Mouse (Mus musculus): ENCODE measurements around the gene Pms2. TPM values are rescaled to one million over a fixed set of nuclear protein-coding genes. Genes with fewer than 3 reads are reported as not detected.

Gene Pms2
- total RNA-seq (2022) = 1 to 10 TPM; 3.8 to 6.3 (median 4.8) TPM

GRCm38 (mm10) chr5:143909417-143910400, at the start of gene Pms2, which contains the start of gene Aimp2:
Gene Pms2 (plus strand): TSS chr5:143909964.
Gene Aimp2 (minus strand): TSS chr5:143909847.
- DNase-seq (ENCODE audit: low spot score in 2 of 2) = peak; percentile 93 to 96

DNA sequence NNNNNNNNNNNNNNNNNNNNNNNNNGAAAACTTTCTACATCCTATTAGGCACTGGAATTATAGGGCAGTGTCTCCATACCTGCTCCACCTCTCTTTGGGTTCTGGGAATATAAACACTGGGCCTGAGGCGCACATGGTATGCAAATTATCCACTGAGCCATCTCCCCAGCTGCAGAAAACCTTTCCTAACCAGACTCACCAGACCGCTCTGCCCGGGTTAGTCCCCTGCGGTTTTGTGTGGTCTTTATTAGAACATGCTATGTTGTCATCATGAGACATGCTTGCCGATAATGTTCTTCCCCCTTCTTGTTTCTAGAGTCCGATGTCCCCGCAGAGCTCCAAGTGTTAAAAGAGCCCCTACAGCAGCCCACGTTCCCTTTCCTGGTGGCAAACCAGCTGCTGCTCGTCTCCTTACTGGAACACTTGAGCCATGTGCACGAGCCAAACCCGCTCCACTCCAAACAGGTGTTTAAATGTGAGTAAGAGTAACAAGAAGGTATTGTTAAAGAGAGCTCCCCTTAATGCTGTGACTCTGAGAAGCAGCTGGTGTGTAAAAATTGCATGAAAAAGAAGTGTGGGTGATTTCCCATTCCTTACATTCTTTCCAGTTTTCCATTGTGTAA, 38.1 kb upstream of the Pms2 start:
- DNase-seq (ENCODE audit: low spot score in 2 of 2) = no peak

GRCm38 (mm10) chr5:143874571-143874970, 35.2 kb upstream of the Pms2 start:
- no peak for DNase-seq (ENCODE audit: low spot score in 2 of 2)

DNA sequence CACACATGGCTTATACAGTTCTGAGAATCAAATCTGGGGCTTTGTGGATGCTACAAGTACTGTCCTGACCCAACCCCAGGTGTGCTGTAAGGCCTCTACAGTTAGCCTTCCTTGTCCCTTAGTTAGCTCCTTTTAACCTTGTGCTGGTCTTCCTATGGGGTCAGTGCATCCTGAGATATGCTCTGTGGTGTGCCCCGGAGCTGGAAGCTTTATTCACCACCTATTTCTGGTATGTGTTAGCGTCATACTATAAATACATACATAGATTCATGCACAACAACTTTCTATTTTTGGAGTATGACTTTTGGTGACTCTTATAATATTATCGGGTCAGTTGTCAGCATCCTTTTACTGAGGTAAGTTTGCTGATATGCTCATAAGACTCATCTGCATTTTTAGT, 24.5 kb upstream of the Pms2 start:
- DNase-seq (ENCODE audit: low spot score in 2 of 2) = no peak

GRCm38 (mm10) chr5:143890741-143891140, 19.0 kb upstream of the Pms2 start:
- DNase-seq (ENCODE audit: low spot score in 2 of 2) = no peak

DNA sequence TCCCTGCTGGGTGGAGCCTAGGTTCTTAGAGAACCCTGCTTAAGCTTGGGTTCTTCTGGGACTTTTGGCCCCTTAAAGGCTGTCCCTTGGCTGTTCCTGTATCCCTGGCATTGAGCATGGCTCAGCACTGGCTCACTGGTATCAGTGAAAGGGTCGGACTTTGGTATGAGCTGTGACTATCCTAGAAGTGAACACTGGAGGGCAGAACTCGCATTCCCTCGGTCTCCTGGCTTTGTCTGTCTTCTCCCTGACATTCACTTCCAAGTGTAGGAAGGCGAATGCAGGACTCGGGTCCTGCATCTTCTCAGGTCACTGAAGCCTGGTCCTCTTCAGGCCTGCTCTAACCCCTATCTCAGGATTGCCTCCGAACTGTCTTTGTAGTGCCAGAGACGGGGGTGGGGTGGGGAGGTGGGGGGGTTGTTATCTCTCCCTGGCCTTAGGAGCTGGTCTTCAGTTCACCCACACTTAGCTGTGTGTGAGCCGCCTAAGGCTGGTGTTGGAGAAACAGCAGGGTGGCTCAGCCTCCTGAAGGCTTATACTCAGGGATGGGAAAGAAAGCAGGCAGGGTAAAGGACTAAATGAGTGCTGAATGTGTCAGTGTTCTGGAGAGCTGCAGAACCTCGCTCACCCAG, 17.4 kb upstream of the Pms2 start:
- DNase-seq (ENCODE audit: low spot score in 2 of 2) = no peak

GRCm38 (mm10) chr5:143893396-143893795, 16.4 kb upstream of the Pms2 start:
- DNase-seq (ENCODE audit: low spot score in 2 of 2) = no peak

DNA sequence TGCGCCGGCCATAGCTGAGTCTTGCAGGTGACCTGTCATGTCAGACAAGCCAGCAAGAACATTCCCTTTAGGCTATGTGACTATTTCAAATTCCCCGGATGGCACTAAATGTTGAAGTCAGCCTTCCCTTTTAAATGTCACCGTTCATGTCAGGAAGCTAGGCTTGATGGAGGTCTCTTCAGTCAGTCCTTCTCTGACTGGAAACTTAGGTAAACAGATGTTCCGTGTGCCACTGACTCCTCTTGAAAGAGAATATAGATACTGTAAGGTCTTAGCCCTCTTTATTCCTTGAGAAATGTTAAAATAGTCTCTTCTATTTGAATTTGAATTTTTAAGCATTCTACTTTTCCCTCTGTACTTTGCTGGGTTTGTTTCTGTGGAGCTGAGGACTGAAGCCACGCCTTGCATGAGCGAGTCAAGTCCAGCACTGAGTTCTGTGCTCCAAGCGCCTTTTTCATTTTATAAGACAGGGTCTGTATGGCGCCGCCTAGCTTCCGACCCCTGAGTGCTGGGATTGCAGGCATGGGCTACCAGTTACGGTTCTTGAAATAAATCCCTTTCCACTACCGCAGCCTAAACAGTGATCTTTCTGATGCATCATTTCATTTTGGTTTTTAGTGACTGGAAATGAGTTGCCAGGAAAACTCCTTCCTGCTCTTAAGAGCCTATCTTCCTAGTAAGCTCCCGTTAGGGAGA, 12.0 kb upstream of the Pms2 start, which contains the start of gene Ankrd61:
Ankrd61 (minus strand) TSS at position 51 of the 696 bp plus-strand sequence.
- no peak for DNase-seq (ENCODE audit: low spot score in 2 of 2)

- peak; percentile 80 to 87 for DNase-seq (ENCODE audit: low spot score in 2 of 2)
Measured at GRCm38 (mm10) chr5:143902111-143902510, 7.7 kb upstream of the Pms2 start.

GRCm38 (mm10) chr5:143903813-143904212, 6.0 kb upstream of the Pms2 start:
- DNase-seq (ENCODE audit: low spot score in 2 of 2) = no peak

DNA sequence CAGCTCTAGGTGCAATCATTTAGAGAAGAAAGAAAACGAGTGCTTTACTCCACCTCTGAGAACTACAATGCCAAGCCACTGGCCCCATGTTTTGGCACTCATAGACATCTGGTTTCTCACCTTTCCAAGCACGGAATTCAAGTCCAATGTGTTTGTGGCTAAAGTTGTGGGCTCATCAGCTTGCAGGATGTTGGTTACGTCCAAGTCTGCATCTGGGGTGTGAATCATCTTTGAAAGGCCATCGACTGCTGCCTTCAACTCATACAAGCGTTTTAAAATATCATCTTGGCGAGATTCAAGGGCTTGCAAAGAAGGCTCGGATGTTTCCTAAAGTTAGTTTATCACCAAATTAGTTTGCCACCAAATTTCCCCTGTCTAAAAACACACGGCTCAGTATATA, 3.3 kb upstream of the Pms2 start:
- no peak for DNase-seq (ENCODE audit: low spot score in 2 of 2)

DNA sequence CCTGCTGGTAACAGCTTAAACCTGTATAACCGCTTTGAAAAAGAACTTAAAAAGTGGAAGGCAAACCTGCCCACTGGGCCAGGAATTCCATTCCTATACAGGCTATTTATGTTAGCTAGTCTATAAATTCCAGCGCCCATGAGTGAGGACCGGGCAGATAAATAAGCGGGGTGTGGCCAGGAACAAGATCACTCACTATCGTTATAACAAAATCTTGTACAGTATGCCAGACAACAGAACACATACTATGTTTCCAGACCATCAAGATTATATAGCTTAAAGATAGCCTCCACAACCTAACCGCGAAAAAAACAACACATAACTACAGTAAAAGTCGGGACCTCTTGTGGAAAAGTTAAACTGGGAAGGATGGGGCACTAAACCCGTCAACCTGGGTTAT, 838 bp upstream of the Pms2 start:
- no peak for DNase-seq (ENCODE audit: low spot score in 2 of 2)

DNA sequence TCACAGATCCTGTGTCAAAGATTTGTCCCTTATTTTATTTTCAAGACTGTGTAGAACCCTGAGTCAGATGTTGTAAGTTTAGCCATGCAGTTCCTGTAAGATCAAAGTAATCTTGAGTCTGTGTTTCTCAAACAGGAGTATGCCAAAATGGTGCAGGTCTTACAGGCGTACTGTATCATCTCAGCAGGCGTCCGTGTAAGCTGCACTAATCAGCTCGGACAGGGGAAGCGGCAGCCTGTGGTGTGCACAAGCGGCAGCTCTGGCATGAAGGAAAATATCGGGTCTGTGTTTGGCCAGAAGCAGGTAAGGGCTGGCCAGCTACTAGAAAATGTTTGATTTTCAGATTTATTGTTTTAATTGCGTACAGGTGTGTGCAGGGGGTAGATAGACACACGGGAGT, 6.5 kb downstream of the Pms2 start:
- no peak for DNase-seq (ENCODE audit: low spot score in 2 of 2)

DNA sequence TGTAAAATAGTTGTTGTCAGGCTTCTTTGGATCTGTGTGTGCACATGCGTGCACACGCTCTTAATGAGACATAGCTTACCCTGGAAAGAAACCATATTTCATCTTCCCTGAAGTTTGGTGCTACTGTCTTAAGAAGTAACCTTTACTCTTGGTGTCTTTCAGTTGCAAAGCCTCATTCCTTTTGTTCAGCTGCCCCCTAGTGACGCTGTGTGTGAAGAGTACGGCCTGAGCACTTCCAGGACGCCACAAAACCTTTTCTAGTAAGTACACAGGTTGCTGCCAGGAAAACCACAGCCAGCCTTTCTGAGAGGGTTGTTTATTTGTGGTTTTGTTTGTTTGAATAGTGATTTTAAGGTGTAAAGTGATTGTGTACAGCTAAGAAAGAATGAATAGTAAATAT, 7.7 kb downstream of the Pms2 start:
- DNase-seq (ENCODE audit: low spot score in 2 of 2) = peak; percentile 23 to 46

DNA sequence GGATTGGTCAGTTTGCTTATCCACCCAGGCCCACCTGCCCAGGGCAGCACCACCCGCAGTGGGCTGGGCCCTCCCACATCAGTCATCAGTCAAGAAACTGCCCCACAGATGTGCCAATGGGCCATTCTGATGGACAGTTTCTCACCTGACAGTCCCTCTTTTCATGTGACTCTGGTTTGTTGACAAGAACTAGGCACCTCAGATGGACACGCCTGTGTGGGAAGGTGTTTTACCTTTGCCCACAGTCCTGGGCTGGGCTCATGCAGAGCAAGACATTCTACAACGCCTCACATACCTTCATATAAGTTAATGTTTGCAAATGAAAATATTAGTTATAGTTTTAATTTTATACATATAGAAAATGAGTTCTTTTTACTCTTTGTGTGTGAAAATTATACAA, 8.4 kb downstream of the Pms2 start:
- DNase-seq (ENCODE audit: low spot score in 2 of 2) = no peak

DNA sequence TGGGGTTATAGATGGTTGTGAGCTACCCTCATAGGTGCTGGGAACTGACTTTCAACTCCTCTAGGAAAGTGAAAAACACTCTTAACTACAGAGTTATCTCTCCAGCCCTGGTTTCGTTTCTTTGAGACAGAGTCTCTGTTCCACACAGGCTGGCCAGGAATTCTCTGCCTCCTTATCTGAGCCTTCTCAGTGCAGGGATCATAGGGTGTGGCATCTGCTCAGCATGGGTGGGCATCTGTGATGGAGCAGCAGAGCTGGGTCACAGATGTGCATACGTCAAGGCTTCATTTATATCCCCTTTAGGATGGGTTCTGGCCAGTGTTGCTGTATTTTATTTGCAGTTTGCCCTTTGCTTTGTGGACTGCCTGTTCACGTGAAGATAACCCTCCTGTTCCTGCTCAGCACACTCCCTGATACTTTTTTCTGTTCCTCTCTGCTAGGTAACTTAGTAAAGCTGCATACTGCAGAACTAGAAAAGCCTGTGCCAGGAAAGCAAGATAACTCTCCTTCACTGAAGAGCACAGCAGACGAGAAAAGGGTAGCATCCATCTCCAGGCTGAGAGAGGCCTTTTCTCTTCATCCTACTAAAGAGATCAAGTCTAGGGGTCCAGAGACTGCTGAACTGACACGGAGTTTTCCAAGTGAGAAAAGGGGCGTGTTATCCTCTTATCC, 15.2 kb downstream of the Pms2 start:
- DNase-seq (ENCODE audit: low spot score in 2 of 2) = no peak

GRCm38 (mm10) chr5:143927875-143928274, 18.1 kb downstream of the Pms2 start, which contains the start of gene Gm42421:
Gene Gm42421 (plus strand): TSS chr5:143928175.
- DNase-seq (ENCODE audit: low spot score in 2 of 2) = no peak

DNA sequence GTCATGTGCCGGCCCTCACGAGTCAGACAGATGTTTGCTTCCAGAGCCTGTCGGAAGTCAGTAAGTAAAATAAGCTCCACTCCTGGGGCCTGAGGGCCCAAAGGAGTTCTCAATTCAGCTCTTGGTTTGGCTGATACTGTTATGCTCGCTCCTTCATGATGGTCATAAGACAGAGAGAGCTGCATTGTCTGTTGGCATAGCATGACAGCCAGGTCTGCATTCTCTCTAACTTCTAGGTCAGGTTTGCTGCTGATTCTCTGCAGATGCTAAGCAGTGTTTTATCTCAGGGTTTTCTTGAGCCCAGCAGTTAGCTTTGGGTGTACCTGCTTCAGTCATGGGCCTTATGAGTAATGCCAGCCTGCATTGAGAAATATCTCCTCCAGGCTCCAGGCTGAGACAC, 19.5 kb downstream of the Pms2 start:
- no peak for DNase-seq (ENCODE audit: low spot score in 2 of 2)

DNA sequence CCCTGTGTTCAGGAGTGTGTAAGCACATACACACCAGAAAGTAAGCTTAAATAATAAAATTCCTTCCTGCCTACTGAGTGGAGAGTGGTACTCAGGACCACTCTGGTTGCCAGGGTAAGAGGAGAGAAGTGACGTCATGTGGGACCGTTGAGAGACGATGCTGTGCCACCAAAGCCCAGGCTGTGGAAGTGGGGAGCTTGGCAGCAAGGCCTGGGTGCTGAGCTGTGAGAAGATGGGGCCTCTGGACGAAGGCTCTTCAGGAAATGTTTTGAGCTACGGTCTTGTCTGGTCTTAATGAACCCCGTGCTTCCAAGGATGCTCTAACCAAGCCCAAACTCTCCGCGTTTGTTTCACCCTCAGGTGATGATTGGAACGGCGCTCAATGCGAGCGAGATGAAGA, 20.9 kb downstream of the Pms2 start:
- DNase-seq (ENCODE audit: low spot score in 2 of 2) = no peak

DNA sequence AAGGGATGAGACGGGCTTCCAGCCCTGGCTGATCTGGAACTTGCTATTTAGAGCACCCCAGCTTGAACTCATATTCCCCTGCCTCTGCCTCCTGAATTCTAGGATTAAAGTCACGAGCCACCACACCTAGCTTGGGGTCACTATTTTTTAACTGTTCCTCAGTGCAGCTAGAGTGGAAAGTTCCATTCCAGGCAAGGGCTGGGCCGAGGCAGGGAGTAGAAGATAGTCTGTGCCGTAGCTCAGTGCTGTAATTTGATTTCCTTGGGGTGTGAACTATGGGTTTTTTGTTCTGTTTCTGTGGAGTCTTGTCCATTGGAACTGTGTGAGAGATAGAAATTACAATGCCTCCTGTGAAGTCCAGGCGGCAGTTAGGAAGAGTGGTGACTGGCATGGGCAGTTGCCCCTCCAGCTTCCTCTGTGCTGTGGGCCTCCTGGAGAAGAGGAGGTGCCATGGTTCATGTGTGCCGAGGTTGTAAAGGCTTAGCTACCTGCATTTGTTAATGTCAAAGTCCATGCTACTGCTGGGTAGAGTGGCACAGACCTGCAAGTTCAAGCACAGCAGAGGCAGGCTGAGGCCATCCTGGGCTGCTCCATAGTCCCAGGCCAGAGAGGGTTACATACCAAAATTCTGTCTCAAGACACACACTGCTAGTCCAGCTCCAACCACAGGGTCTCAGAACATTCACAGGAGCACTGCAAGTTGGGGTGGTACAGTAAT, 22.3 kb downstream of the Pms2 start:
- DNase-seq (ENCODE audit: low spot score in 2 of 2) = no peak
